Mouse (Mus musculus) erythroblast, embryonic 14.5 days (primary cell): ENCODE data around the gene Rdh16f2.

Experiments used
- GATA1 ChIP-seq: IDR thresholded peaks from 2 replicates; pipeline ENCODE4 v1.6.1; 2012; ENCODE audit warnings: low read length, inconsistent platforms, mixed read lengths
- TAL1 ChIP-seq: IDR thresholded peaks from 3 replicates; pipeline ENCODE4 v1.6.1; 2012; ENCODE audit warnings: low read length, inconsistent platforms, mixed read lengths

DNA sequence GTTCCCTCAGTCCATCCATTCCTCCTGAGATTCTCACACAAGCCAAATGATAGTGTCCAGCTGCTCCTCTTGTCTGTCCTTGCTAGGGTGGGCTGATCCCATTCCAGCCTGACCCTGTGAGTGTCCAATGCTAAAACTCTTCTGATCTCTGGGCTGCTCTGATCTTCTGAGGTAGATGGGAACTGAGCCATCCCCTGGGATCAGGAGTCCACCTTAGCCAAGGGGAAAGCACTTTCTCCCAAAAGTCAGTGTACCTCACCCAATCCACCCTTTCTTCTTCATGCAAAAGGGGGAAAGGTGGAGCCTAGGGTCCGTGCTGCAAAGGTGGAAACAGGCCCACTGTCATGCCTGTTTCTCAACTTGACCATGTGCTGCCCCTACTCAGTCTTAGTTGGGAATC, 25.2 kb downstream of the Rdh16f2 start:
- TF ChIP-seq GATA1 (no peak), TAL1 (no peak)
